ENCODE assay signal across 25 mouse cellular contexts in the genomic region with DNA sequence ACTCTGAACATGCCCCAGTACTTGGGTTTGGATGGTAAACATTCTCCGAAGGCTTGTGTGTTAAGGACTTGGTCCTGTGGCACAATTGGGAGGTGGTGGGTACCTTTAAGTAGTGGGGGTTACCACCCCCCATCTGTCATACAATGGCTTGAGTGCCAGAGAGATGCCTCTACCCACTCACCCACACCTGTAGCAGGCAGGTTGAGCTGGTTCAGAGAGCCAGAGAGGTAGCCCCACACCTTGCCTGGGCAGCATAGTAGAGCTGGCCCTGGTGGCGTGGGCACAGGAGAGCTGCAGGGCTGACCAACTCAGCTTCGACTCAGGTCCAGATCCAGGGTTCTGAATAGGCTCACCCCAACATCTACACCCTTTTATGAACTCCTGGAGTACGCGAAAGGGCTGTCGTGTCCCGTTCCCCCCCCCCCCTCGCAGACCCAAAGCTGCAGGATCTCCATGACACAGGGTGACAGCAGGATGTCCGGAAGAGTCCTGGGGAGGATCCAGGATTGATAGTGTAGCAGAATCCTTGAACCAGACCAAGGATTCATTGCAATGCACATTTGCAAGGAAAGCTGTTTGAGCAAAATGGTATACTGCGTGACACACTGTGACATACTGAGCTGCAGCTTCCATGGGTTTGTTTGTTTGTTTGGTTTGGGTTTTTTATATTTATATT.
"Had no signal": no experiment of that assay in that cellular context is flagged by ENCODE, and none has a peak within 500 bp of the region (broad histone marks: within the 10 kb centered on the region; RNA-seq: fewer than 3 reads in every experiment).

No protein-coding gene starts in this region.

- ATAC-seq: hindbrain, postnatal 0 days; intestine, embryonic 16.5 days had no signal

- H3K27me3 ChIP-seq: heart, embryonic 13.5 days; heart, embryonic 15.5 days; hindbrain, embryonic 12.5 days; limb, embryonic 13.5 days; limb, embryonic 15.5 days; liver, embryonic 13.5 days had no signal

- H3K9me3 ChIP-seq: heart, embryonic 13.5 days; heart, embryonic 15.5 days; hindbrain, embryonic 10.5 days; hindbrain, embryonic 12.5 days; limb, embryonic 13.5 days; limb, embryonic 15.5 days; liver, embryonic 13.5 days had no signal

- H3K4me3 ChIP-seq: gastrocnemius, adult 2 months; heart, adult 2 months; heart, embryonic 13.5 days; heart, embryonic 15.5 days; hindbrain, embryonic 10.5 days; hindbrain, embryonic 12.5 days; limb, embryonic 13.5 days; limb, embryonic 15.5 days; liver, embryonic 13.5 days had no signal

- H3K27ac ChIP-seq: gastrocnemius, adult 2 months; heart, adult 2 months; heart, embryonic 13.5 days; heart, embryonic 15.5 days; hindbrain, embryonic 10.5 days; hindbrain, embryonic 12.5 days; hindbrain, embryonic 14.5 days; hindbrain, postnatal 0 days; kidney, postnatal 0 days; limb, embryonic 13.5 days; limb, embryonic 15.5 days; liver, embryonic 13.5 days had no signal

- H3K4me2 ChIP-seq: heart, embryonic 11.5 days; heart, embryonic 13.5 days; heart, embryonic 15.5 days; hindbrain, embryonic 12.5 days; hindbrain, embryonic 14.5 days; limb, embryonic 13.5 days; limb, embryonic 15.5 days; liver, embryonic 13.5 days had no signal

- H3K9ac ChIP-seq: heart, embryonic 13.5 days; heart, embryonic 15.5 days; hindbrain, embryonic 12.5 days; hindbrain, embryonic 14.5 days; limb, embryonic 13.5 days; limb, embryonic 15.5 days; liver, embryonic 13.5 days had no signal

- H3K36me3 ChIP-seq: heart, embryonic 13.5 days; heart, embryonic 15.5 days; hindbrain, embryonic 10.5 days; hindbrain, embryonic 12.5 days; limb, embryonic 13.5 days; limb, embryonic 15.5 days; liver, embryonic 13.5 days had no signal

- DNase-seq: gastrocnemius, adult 2 months; gastrocnemius, postnatal 10 days; gastrocnemius, postnatal 25 days; heart, adult 2 months; heart, postnatal 14 days; heart, postnatal 36 days; kidney, adult 11 months; kidney, adult 8-10 months; kidney, postnatal 14 days; kidney, postnatal 36 days; layer of hippocampus, adult 9-11 months; layer of hippocampus, postnatal 36 days; left cerebral cortex, postnatal 4 days; liver, embryonic 13.5 days had no signal
